Mouse (Mus musculus): Measurements from ENCODE around the gene Ifngr1.

Ifngr1 gene

GRCm38 (mm10) chr10:19657426-19657825 lies 65.7 kb downstream of the Ifngr1 start:
- no peak for DNase-seq
